Mouse (Mus musculus): Measurements from ENCODE around the gene Tgm4. TPM values are rescaled to one million over a fixed set of nuclear protein-coding genes. Genes with fewer than 3 reads are reported as not detected.
A peak's percentile ranks its signal among the peaks of the same experiment; 100 is the strongest.

The Tgm4 gene
- polyA plus RNA-seq, 1 experiment = not detected

- no peaks in the 10 kb centered on the region for H3K27me3 ChIP-seq (ENCODE audit: control insufficient read depth, insufficient read depth, low read length)
- H3K27ac ChIP-seq (ENCODE audit: insufficient read depth, low read depth, low read length) = no peak overlapping the region
- H3K4me3 ChIP-seq (ENCODE audit: low read depth, low read length) = peak overlapping the region; percentile 68
- peaks cover 4% of the 10 kb centered on the region; the same call in 1 of the 2 replicates for H3K4me1 ChIP-seq (ENCODE audit: control insufficient read depth, insufficient read depth, insufficient read length, low read length)
- no peaks in the 10 kb centered on the region; the same call in 1 of the 2 replicates for H3K36me3 ChIP-seq (ENCODE audit: control insufficient read depth, insufficient read depth, low read length)
- 27% methylated on average over 19 of the region's 24 CpGs for WGBS
- TF ChIP-seq CTCF (IDR thresholded peaks at IDR 0.05; ENCODE audit: extremely low read depth, insufficient read length, insufficient replicate concordance, low read depth, low read length) = no peak
- no peak for TF ChIP-seq POLR2A (IDR thresholded peaks at IDR 0.05; ENCODE audit: low read depth, low read length)
Measured at GRCm38 (mm10) chr9:123021636-123022379, 12.7 kb upstream of the Tgm4 start.

GRCm38 (mm10) chr9:123024201-123024600 lies 10.3 kb upstream of the Tgm4 start:
- H3K4me3 ChIP-seq (ENCODE audit: low read depth, low read length) = no peak overlapping the region
- no peak overlapping the region for H3K27ac ChIP-seq (ENCODE audit: insufficient read depth, low read depth, low read length)
- H3K27me3 ChIP-seq (ENCODE audit: control insufficient read depth, insufficient read depth, low read length) = no peaks in the 10 kb centered on the region
- peaks cover 4% of the 10 kb centered on the region; the same call in 1 of the 2 replicates for H3K4me1 ChIP-seq (ENCODE audit: control insufficient read depth, insufficient read depth, insufficient read length, low read length)
- 85% methylated on average over 2 of the region's 2 CpGs for WGBS
- no peaks in the 10 kb centered on the region for H3K36me3 ChIP-seq (ENCODE audit: control insufficient read depth, insufficient read depth, low read length)
- TF ChIP-seq CTCF (IDR thresholded peaks at IDR 0.05; ENCODE audit: extremely low read depth, insufficient read length, insufficient replicate concordance, low read depth, low read length) = no peak
- no peak for TF ChIP-seq POLR2A (IDR thresholded peaks at IDR 0.05; ENCODE audit: low read depth, low read length)

- Histone ChIP-seq H3K36me3 (ENCODE audit: control insufficient read depth, insufficient read depth, low read length) (no peaks in the 10 kb centered on the region), H3K27me3 (ENCODE audit: control insufficient read depth, insufficient read depth, low read length) (no peaks in the 10 kb centered on the region), H3K4me3 (ENCODE audit: low read depth, low read length) (no peak overlapping the region), H3K27ac (ENCODE audit: insufficient read depth, low read depth, low read length) (peak overlapping the region; percentile 61), H3K4me1 (ENCODE audit: control insufficient read depth, insufficient read depth, insufficient read length, low read length) (peaks cover 13% of the 10 kb centered on the region)
- TF ChIP-seq CTCF (IDR thresholded peaks at IDR 0.05; ENCODE audit: extremely low read depth, insufficient read length, insufficient replicate concordance, low read depth, low read length) (no peak), POLR2A (IDR thresholded peaks at IDR 0.05; ENCODE audit: low read depth, low read length) (no peak)
- WGBS = 27% methylated on average over 13 of the region's 13 CpGs
Measured at GRCm38 (mm10) chr9:123031496-123032246, 2.9 kb upstream of the Tgm4 start.

GRCm38 (mm10) chr9:123047665-123048064 lies 13.1 kb downstream of the Tgm4 start:
- WGBS = 67% methylated on average over 1 of the region's 1 CpGs

GRCm38 (mm10) chr9:123058724-123059292 lies 24.3 kb downstream of the Tgm4 start:
- Histone ChIP-seq H3K27ac (ENCODE audit: insufficient read depth, low read depth, low read length) (no peak overlapping the region), H3K4me3 (ENCODE audit: low read depth, low read length) (no peak overlapping the region), H3K27me3 (ENCODE audit: control insufficient read depth, insufficient read depth, low read length) (no peaks in the 10 kb centered on the region), H3K36me3 (ENCODE audit: control insufficient read depth, insufficient read depth, low read length) (no peaks in the 10 kb centered on the region), H3K4me1 (ENCODE audit: control insufficient read depth, insufficient read depth, insufficient read length, low read length) (no peaks in the 10 kb centered on the region)
- TF ChIP-seq CTCF (IDR thresholded peaks at IDR 0.05; ENCODE audit: extremely low read depth, insufficient read length, insufficient replicate concordance, low read depth, low read length) = no peak
- TF ChIP-seq POLR2A (IDR thresholded peaks at IDR 0.05; ENCODE audit: low read depth, low read length) = no peak

More at GRCm38 (mm10) chr9:123047665-123048064, 13.1 kb downstream of the Tgm4 start:
- Histone ChIP-seq H3K27ac (ENCODE audit: insufficient read depth, low read depth, low read length) (no peak overlapping the region), H3K27me3 (ENCODE audit: control insufficient read depth, insufficient read depth, low read length) (no peaks in the 10 kb centered on the region), H3K36me3 (ENCODE audit: control insufficient read depth, insufficient read depth, low read length) (no peaks in the 10 kb centered on the region), H3K4me3 (ENCODE audit: low read depth, low read length) (no peak overlapping the region), H3K4me1 (ENCODE audit: control insufficient read depth, insufficient read depth, insufficient read length, low read length) (no peaks in the 10 kb centered on the region)
- no peak for TF ChIP-seq CTCF (IDR thresholded peaks at IDR 0.05; ENCODE audit: extremely low read depth, insufficient read length, insufficient replicate concordance, low read depth, low read length)
- no peak for TF ChIP-seq POLR2A (IDR thresholded peaks at IDR 0.05; ENCODE audit: low read depth, low read length)

- no peak overlapping the region for H3K4me3 ChIP-seq (ENCODE audit: low read depth, low read length)
- WGBS = 17% methylated on average over 3 of the region's 3 CpGs
- no peaks in the 10 kb centered on the region for H3K4me1 ChIP-seq (ENCODE audit: control insufficient read depth, insufficient read depth, insufficient read length, low read length)
- no peaks in the 10 kb centered on the region for H3K36me3 ChIP-seq (ENCODE audit: control insufficient read depth, insufficient read depth, low read length)
- no peak overlapping the region for H3K27ac ChIP-seq (ENCODE audit: insufficient read depth, low read depth, low read length)
- TF ChIP-seq CTCF (IDR thresholded peaks at IDR 0.05; ENCODE audit: extremely low read depth, insufficient read length, insufficient replicate concordance, low read depth, low read length) (no peak), POLR2A (IDR thresholded peaks at IDR 0.05; ENCODE audit: low read depth, low read length) (no peak)
- no peaks in the 10 kb centered on the region for H3K27me3 ChIP-seq (ENCODE audit: control insufficient read depth, insufficient read depth, low read length)
Measured at GRCm38 (mm10) chr9:123060172-123060571, 25.6 kb downstream of the Tgm4 start.

- H3K36me3 ChIP-seq (ENCODE audit: control insufficient read depth, insufficient read depth, low read length) = peaks cover 69% of the 10 kb centered on the region
- 86% methylated on average over 5 of the region's 5 CpGs for WGBS
Measured at GRCm38 (mm10) chr9:123079149-123079548, 44.6 kb downstream of the Tgm4 start.

More at GRCm38 (mm10) chr9:123079149-123079548, 44.6 kb downstream of the Tgm4 start:
- Histone ChIP-seq H3K4me3 (ENCODE audit: low read depth, low read length) (no peak overlapping the region), H3K4me1 (ENCODE audit: control insufficient read depth, insufficient read depth, insufficient read length, low read length) (no peaks in the 10 kb centered on the region), H3K27me3 (ENCODE audit: control insufficient read depth, insufficient read depth, low read length) (no peaks in the 10 kb centered on the region), H3K27ac (ENCODE audit: insufficient read depth, low read depth, low read length) (no peak overlapping the region)
- TF ChIP-seq CTCF (IDR thresholded peaks at IDR 0.05; ENCODE audit: extremely low read depth, insufficient read length, insufficient replicate concordance, low read depth, low read length) (no peak), POLR2A (IDR thresholded peaks at IDR 0.05; ENCODE audit: low read depth, low read length) (no peak)

Measured in small intestine, adult 2 months (tissue).